Mouse (Mus musculus) forebrain, embryonic 12.5 days (tissue): ENCODE measurements around the gene Apoh. TPM values are rescaled to one million over a fixed set of nuclear protein-coding genes. Genes with fewer than 3 reads are reported as not detected.

Experiments
- ATAC-seq: fragments of 200-750 bp; cut with Nextera tagmentation; 2 replicates; pipeline ENCODE4 v1.8.0; 2017; ENCODE audit warnings: moderate TSS enrichment; ENCODE audit not compliant: low FRiP score
- H3K27ac ChIP-seq: fragments of 300-500 bp; sonication (generic); 2 replicates; pipeline ENCODE4 v1.5.1; 2016; ENCODE audit warnings: mild to moderate bottlenecking
- H3K27me3 ChIP-seq: fragments of 300-500 bp; sonication (generic); 2 replicates; pipeline ENCODE4 v1.6.1; 2016; ENCODE audit warnings: mild to moderate bottlenecking
- H3K36me3 ChIP-seq: fragments of 300-500 bp; sonication (generic); replicated peaks from 2 replicates; pipeline ENCODE4 v1.6.1; 2016; ENCODE audit warnings: mild to moderate bottlenecking
- H3K4me1 ChIP-seq: fragments of 300-500 bp; sonication (generic); 2 replicates; pipeline ENCODE4 v1.6.1; 2016
- H3K4me2 ChIP-seq: fragments of 300-500 bp; sonication (generic); 2 replicates; pipeline ENCODE4 v1.6.1; 2016; ENCODE audit warnings: mild to moderate bottlenecking, moderate library complexity
- H3K4me3 ChIP-seq: fragments of 300-500 bp; sonication (generic); replicated peaks from 2 replicates; pipeline ENCODE4 v1.5.1; 2016; ENCODE audit warnings: mild to moderate bottlenecking
- H3K9ac ChIP-seq: fragments of 300-500 bp; sonication (generic); 2 replicates; pipeline ENCODE4 v1.6.1; 2016; ENCODE audit warnings: mild to moderate bottlenecking
- H3K9me3 ChIP-seq: fragments of 300-500 bp; sonication (generic); 2 replicates; pipeline ENCODE4 v1.6.1; 2016
- WGBS: fragments of 180-500 bp; shearing (Covaris S2); methylation state at CpG from one replicate; pipeline ENCODE4 v1.1.7; 2016; 5-methylcytosine and 5-hydroxymethylcytosine counted together
- polyA plus RNA-seq: library from polyadenylated mRNA; unstranded; fragments of >200 nt; fragmentation: Nextera tagmentation; extraction: Ambion mirVana; gene quantifications from 2 replicates; pipeline ENCODE4 v1.2.1, GENCODE M21; 2016

Apoh gene
- polyA plus RNA-seq, 1 experiment from 2014 or later: not detected

DNA sequence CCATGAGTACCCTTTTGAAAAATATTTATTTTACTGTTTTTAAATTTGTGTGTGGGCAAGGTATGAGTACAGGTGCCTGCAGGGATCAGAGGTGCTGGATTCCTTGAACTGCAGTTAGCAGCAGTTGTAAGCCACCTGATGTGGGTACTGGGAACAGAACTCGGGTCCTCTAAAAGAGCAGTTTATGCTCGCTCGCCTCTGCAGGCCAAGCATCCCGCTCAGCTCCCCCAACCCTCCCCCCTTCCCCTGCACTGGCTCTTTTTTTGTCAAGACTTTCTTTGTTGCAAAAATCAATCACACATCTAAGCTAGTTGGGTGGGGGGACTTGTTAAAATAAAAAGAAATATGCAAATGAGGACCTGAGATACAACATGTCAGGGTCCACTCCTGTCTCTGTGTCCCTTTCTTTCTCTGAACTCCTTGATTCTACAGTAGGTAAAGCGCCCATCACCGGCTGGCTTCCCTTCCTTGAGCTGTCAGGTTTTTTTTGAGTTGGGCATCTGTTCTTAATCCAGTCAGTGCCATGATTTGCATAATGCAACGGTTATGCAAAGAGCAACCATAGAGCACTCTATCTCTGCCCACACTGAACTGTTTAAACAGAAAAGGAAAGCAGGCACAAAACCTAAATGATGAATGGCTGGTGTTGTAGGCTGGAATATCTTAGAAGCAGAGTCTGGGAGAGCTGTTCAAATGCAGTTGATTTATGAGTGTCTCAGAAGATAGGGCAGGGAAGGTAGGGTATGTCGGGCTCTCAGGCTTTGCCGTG is 66.9 kb downstream of the Apoh start:
- ATAC-seq: peak; percentile 49; the same call in 1 of the 2 replicates
- H3K9me3 ChIP-seq: no peaks in the 10 kb centered on the region
- H3K4me3 ChIP-seq: no peak overlapping the region
- no peak overlapping the region for H3K4me2 ChIP-seq
- H3K36me3 ChIP-seq: no peaks in the 10 kb centered on the region
- peaks cover 7% of the 10 kb centered on the region for H3K4me1 ChIP-seq
- H3K9ac ChIP-seq: no peak overlapping the region
- H3K27ac ChIP-seq: 0 out of 2 replicates have a peak overlapping the region, but pooled peaks have one; percentile 42
- WGBS: 48% methylated on average over 8 of the region's 9 CpGs
- H3K27me3 ChIP-seq: no peaks in the 10 kb centered on the region

GRCm38 (mm10) chr11:108416360-108416759 is 73.2 kb downstream of the Apoh start:
- no peak overlapping the region for H3K27ac ChIP-seq
- no peak overlapping the region for H3K4me2 ChIP-seq
- H3K36me3 ChIP-seq: no peaks in the 10 kb centered on the region
- H3K27me3 ChIP-seq: no peaks in the 10 kb centered on the region
- WGBS: 73% methylated on average over 1 of the region's 1 CpGs
- no peaks in the 10 kb centered on the region for H3K9me3 ChIP-seq
- no peak for ATAC-seq
- no peak overlapping the region for H3K4me3 ChIP-seq
- H3K9ac ChIP-seq: no peak overlapping the region
- no peaks in the 10 kb centered on the region for H3K4me1 ChIP-seq

DNA sequence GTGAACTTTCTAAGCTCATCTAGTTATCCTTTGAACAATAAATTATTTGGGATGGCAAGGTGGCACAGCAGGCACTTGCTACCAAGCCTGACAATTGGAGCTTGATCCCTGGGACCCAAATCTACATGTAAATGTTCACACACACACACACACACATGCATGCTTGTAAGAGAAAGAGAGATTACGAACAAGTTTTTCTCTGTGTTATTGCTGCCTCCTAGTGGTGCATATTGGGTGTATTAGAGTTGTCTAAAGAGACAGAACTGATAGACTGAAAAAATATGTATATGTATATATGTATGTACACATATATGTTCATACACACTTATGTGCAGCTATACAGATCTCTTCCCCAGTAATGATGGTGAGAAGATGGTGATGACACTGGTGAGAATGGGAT is 75.4 kb downstream of the Apoh start:
- H3K4me1 ChIP-seq: peaks cover 5% of the 10 kb centered on the region
- no peak overlapping the region for H3K4me3 ChIP-seq
- no peaks in the 10 kb centered on the region for H3K9me3 ChIP-seq
- no peak overlapping the region for H3K27ac ChIP-seq
- H3K9ac ChIP-seq: no peak overlapping the region
- no peak for ATAC-seq
- 26% methylated on average over 1 of the region's 1 CpGs for WGBS
- H3K36me3 ChIP-seq: no peaks in the 10 kb centered on the region
- H3K4me2 ChIP-seq: no peak overlapping the region
- 0 out of 2 replicates have a peak, but pooled peaks cover 5% of the 10 kb centered on the region for H3K27me3 ChIP-seq

DNA sequence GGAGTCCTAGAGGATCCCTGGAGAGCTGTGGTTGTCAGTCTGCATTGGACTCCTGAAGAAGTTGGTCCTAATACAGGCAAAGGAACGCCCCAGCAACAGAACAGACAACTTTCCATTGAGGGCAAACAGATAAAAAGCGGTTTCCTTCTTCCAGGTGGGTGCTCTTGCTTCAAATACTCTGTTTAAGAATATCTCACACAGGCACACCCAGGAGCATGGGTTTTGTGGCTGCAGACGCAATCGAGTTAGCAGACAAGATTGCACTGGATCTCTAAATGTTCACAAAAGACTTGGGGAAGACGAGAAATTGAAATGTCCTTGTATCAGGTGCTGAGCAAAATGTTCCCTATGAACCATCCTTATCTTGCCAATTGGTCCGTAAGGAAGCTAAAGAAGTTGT is 76.1 kb downstream of the Apoh start:
- Histone ChIP-seq H3K27ac (no peak overlapping the region), H3K4me3 (no peak overlapping the region), H3K4me2 (no peak overlapping the region), H3K27me3 (0 out of 2 replicates have a peak, but pooled peaks cover 5% of the 10 kb centered on the region), H3K4me1 (peaks cover 12% of the 10 kb centered on the region), H3K9me3 (no peaks in the 10 kb centered on the region), H3K36me3 (no peaks in the 10 kb centered on the region), H3K9ac (no peak overlapping the region)
- WGBS: 94% methylated on average over 6 of the region's 6 CpGs
- ATAC-seq: no peak

GRCm38 (mm10) chr11:108420751-108421150 is 77.6 kb downstream of the Apoh start:
- ATAC-seq: no peak
- H3K9ac ChIP-seq: no peak overlapping the region
- H3K36me3 ChIP-seq: no peaks in the 10 kb centered on the region
- H3K9me3 ChIP-seq: no peaks in the 10 kb centered on the region
- 0 out of 2 replicates have a peak, but pooled peaks cover 5% of the 10 kb centered on the region for H3K27me3 ChIP-seq
- no peak overlapping the region for H3K27ac ChIP-seq
- H3K4me1 ChIP-seq: peaks cover 20% of the 10 kb centered on the region
- H3K4me2 ChIP-seq: no peak overlapping the region
- H3K4me3 ChIP-seq: no peak overlapping the region
- 79% methylated on average over 4 of the region's 4 CpGs for whole genome bisulfite sequencing

GRCm38 (mm10) chr11:108423221-108423620 is 80.1 kb downstream of the Apoh start:
- H3K4me2 ChIP-seq: peak overlapping the region; percentile 64; the same call in 1 of the 2 replicates
- no peak for ATAC-seq
- no peaks in the 10 kb centered on the region for H3K36me3 ChIP-seq
- H3K9me3 ChIP-seq: no peaks in the 10 kb centered on the region
- H3K27ac ChIP-seq: 0 out of 2 replicates have a peak overlapping the region, but pooled peaks have one; percentile 8
- WGBS: 46% methylated on average over 7 of the region's 7 CpGs
- H3K27me3 ChIP-seq: 0 out of 2 replicates have a peak, but pooled peaks cover 5% of the 10 kb centered on the region
- H3K9ac ChIP-seq: no peak overlapping the region
- no peak overlapping the region for H3K4me3 ChIP-seq
- H3K4me1 ChIP-seq: peaks cover 30% of the 10 kb centered on the region

GRCm38 (mm10) chr11:108424111-108424510 is 81.0 kb downstream of the Apoh start:
- peak overlapping the region; percentile 75 for H3K27ac ChIP-seq
- H3K4me1 ChIP-seq: peaks cover 30% of the 10 kb centered on the region
- peak; percentile 3; the same call in 1 of the 2 replicates for ATAC-seq
- peak overlapping the region; percentile 65 for H3K4me3 ChIP-seq
- no peaks in the 10 kb centered on the region for H3K9me3 ChIP-seq
- under 1% methylated on average over 5 of the region's 5 CpGs for WGBS
- no peaks in the 10 kb centered on the region for H3K36me3 ChIP-seq
- peak overlapping the region; percentile 30; the same call in 1 of the 2 replicates for H3K9ac ChIP-seq
- peak overlapping the region; percentile 64 for H3K4me2 ChIP-seq
- 0 out of 2 replicates have a peak, but pooled peaks cover 5% of the 10 kb centered on the region for H3K27me3 ChIP-seq

- Histone ChIP-seq H3K9ac (peak within 1 kb of the TSS; percentile 76), H3K9me3 (no peaks in the 10 kb centered on the region), H3K4me3 (peak within 1 kb of the TSS; percentile 65), H3K36me3 (no peaks in the 10 kb centered on the region), H3K4me1 (peaks cover 30% of the 10 kb centered on the region), H3K27ac (peak within 1 kb of the TSS; percentile 75), H3K4me2 (peak within 1 kb of the TSS; percentile 64), H3K27me3 (0 out of 2 replicates have a peak, but pooled peaks cover 5% of the 10 kb centered on the region)
- ATAC-seq: peak; percentile 96
- under 1% methylated on average over 61 of the region's 61 CpGs for WGBS
Observed at GRCm38 (mm10) chr11:108424889-108425591, 81.9 kb downstream of the Apoh start, which contains the start of gene Cep112. Gene Cep112 (plus strand): TSS chr11:108425192.

GRCm38 (mm10) chr11:108425592-108425921 is 82.4 kb downstream of the Apoh start:
- WGBS: 7% methylated on average over 14 of the region's 14 CpGs

GRCm38 (mm10) chr11:108426086-108426485 is 82.9 kb downstream of the Apoh start:
- Histone ChIP-seq H3K4me2 (peak overlapping the region; percentile 64), H3K27ac (no peak overlapping the region), H3K9ac (no peak overlapping the region), H3K4me1 (peaks cover 30% of the 10 kb centered on the region), H3K27me3 (0 out of 2 replicates have a peak, but pooled peaks cover 5% of the 10 kb centered on the region), H3K4me3 (peak overlapping the region; percentile 65), H3K9me3 (no peaks in the 10 kb centered on the region), H3K36me3 (no peaks in the 10 kb centered on the region)
- WGBS: 93% methylated on average over 3 of the region's 3 CpGs
- no peak for ATAC-seq

More at GRCm38 (mm10) chr11:108425592-108425921, 82.4 kb downstream of the Apoh start:
- H3K9ac ChIP-seq: peak overlapping the region; percentile 76
- peak; percentile 72 for ATAC-seq
- H3K27me3 ChIP-seq: 0 out of 2 replicates have a peak, but pooled peaks cover 5% of the 10 kb centered on the region
- H3K4me2 ChIP-seq: peak overlapping the region; percentile 64
- H3K4me3 ChIP-seq: peak overlapping the region; percentile 65
- H3K27ac ChIP-seq: peak overlapping the region; percentile 57; the same call in 1 of the 2 replicates
- no peaks in the 10 kb centered on the region for H3K9me3 ChIP-seq
- peaks cover 30% of the 10 kb centered on the region for H3K4me1 ChIP-seq
- no peaks in the 10 kb centered on the region for H3K36me3 ChIP-seq

GRCm38 (mm10) chr11:108427191-108427590 is 84.0 kb downstream of the Apoh start:
- no peak for ATAC-seq
- Histone ChIP-seq H3K27ac (no peak overlapping the region), H3K9me3 (no peaks in the 10 kb centered on the region), H3K36me3 (no peaks in the 10 kb centered on the region), H3K4me3 (no peak overlapping the region), H3K27me3 (0 out of 2 replicates have a peak, but pooled peaks cover 5% of the 10 kb centered on the region), H3K4me2 (no peak overlapping the region), H3K9ac (no peak overlapping the region), H3K4me1 (peaks cover 30% of the 10 kb centered on the region)
- WGBS: 58% methylated on average over 6 of the region's 6 CpGs

DNA sequence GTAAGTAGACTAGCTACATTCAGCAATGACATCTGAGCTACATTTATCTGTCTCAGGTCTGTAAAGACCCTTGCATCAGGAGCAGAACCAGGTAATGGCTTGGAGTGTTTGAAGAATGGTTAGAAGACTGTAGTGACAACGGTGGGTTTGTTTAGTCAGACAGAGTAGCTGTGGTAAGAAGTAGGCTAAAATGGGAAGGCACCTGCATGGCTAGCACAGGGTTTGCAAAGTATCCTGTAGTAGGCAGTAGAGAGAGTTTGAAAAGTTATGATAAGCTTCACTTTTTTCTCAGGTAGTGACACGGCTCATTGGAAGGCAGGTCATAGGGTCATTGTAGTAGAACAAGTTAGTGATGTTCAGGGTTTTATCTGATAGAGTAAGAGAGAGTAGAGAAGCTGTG is 85.9 kb downstream of the Apoh start:
- no peak for ATAC-seq
- no peaks in the 10 kb centered on the region for H3K9me3 ChIP-seq

More for the DNA sequence above, 85.9 kb downstream of the Apoh start:
- Histone ChIP-seq H3K4me1 (peaks cover 20% of the 10 kb centered on the region), H3K36me3 (no peaks in the 10 kb centered on the region), H3K27ac (no peak overlapping the region), H3K4me2 (no peak overlapping the region), H3K4me3 (no peak overlapping the region), H3K27me3 (no peaks in the 10 kb centered on the region), H3K9ac (no peak overlapping the region)
- WGBS: 86% methylated on average over 2 of the region's 2 CpGs
